Mouse (Mus musculus) olfactory bulb, adult 2 months (tissue): ENCODE results near the gene Bcorl1. TPM values are rescaled to one million over a fixed set of nuclear protein-coding genes. Genes with fewer than 3 reads are reported as not detected.
A peak's percentile ranks its signal among the peaks of the same experiment; 100 is the strongest.

Source experiments
- H3K27ac ChIP-seq: fragments of 200-500 bp; 2 replicates; pipeline ENCODE4 v1.5.1; 2012; ENCODE audit warnings: low read depth, low read length; ENCODE audit not compliant: insufficient read depth
- H3K4me1 ChIP-seq: fragments of 200-500 bp; 2 replicates; pipeline ENCODE4 v1.6.1; 2012; ENCODE audit warnings: low read length; ENCODE audit not compliant: control insufficient read depth, insufficient read depth
- H3K4me3 ChIP-seq: fragments of 200-500 bp; 2 replicates; pipeline ENCODE4 v1.5.1; 2012; ENCODE audit warnings: mild to moderate bottlenecking, low read depth, low read length, moderate library complexity; ENCODE audit not compliant: insufficient read depth
- CTCF ChIP-seq: fragments of 200-500 bp; IDR thresholded peaks from 2 replicates; pipeline ENCODE4 v1.5.1; 2012; ENCODE audit warnings: low read depth, mild to moderate bottlenecking, low read length, moderate library complexity; ENCODE audit not compliant: insufficient read depth
- POLR2A ChIP-seq: fragments of 200-500 bp; IDR thresholded peaks from 2 replicates; pipeline ENCODE4 v1.6.1; 2012; ENCODE audit warnings: mild to moderate bottlenecking, low read depth, low read length, moderate library complexity; ENCODE audit not compliant: insufficient read depth
- WGBS: fragments of 180-500 bp; shearing (Covaris S2); methylation state at CpG from one replicate; pipeline ENCODE4 v1.1.7; 2018; 5-methylcytosine and 5-hydroxymethylcytosine counted together
- polyA plus RNA-seq: library from polyadenylated mRNA; stranded (reverse); fragments of >200 nt; gene quantifications from 2 replicates; pipeline ENCODE4 v1.2.4, GENCODE M21; 2012; ENCODE audit warnings: low replicate concordance; ENCODE audit not compliant: missing spikeins, insufficient read depth, insufficient read length

The Bcorl1 gene
- polyA plus RNA-seq, 1 experiment = not detected

DNA sequence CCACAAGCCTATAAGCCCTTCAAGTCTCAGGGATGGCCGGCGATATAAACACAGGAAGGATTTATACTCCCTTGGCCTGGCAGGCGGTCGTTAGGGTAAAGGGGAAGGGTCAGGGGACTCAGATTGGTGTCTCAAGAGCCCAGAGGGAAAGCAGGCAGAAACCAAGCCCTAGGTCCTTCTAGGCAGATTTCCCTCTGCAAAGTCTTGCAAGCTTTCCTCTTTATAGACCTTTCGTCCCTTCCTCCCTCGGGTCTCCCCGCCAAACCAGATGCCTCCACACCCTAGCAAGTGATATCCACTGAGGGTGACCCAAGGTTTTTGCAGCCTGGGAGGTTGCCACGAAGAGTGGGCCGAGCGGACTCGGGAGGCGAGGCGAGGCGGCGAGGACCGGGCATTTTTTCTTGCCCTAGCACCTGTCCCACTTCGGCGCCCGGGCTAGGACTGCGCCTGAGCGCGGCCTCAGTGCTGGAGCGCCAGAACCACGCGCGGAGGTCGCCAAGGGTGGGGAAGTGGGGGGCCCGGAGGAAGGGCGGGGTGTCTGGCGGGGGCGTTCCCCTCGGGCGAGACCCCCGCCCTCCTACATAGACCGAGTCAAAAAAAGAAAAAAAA is 613 bp upstream of the Bcorl1 start:
- peaks cover 8% of the 10 kb centered on the region; the same call in 1 of the 2 replicates for H3K4me1 ChIP-seq
- 26% methylated on average over 34 of the region's 35 CpGs for WGBS
- TF ChIP-seq CTCF (no peak), POLR2A (no peak)
- H3K4me3 ChIP-seq = peak overlapping the region; percentile 63
- no peak overlapping the region for H3K27ac ChIP-seq

DNA sequence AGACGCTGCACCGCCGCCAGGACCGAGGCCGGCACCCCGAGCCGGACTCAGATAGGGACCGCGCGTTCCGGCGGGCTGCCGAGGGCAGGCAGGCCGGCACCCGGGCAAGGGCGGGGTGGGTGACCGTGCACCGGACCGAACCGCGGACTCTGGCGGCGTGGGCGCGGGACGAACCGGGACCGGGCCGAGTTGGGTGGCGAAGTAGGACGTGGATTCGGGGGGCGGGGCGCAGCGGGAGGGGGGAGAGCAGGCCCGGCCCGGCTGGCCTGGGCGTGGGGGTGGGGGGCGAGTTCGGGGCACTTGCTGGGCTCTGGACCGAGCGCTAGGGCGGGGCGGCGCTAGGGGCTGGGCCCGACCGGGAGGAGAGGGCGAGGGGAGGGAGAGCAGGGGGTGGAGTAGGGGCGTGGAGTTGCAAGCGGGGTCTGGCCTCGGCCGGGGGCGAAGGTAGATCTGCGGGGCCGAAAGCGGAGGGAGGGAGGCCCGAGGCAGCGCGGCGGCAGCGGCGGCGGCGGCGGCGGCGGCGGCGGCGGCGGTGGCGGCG is 533 bp downstream of the Bcorl1 start:
- WGBS = 28% methylated on average over 59 of the region's 73 CpGs
- Histone ChIP-seq H3K4me3 (peak overlapping the region; percentile 63), H3K4me1 (peaks cover 13% of the 10 kb centered on the region; the same call in 1 of the 2 replicates), H3K27ac (no peak overlapping the region)
- TF ChIP-seq POLR2A (no peak), CTCF (no peak)

- TF ChIP-seq CTCF (no peak), POLR2A (no peak)
- H3K4me3 ChIP-seq = peak overlapping the region; percentile 54
- 22% methylated on average over 16 of the region's 16 CpGs for WGBS
- no peak overlapping the region for H3K27ac ChIP-seq
- peaks cover 13% of the 10 kb centered on the region; the same call in 1 of the 2 replicates for H3K4me1 ChIP-seq
Measured at GRCm38 (mm10) chrX:48342731-48343130, 1.6 kb downstream of the Bcorl1 start.

DNA sequence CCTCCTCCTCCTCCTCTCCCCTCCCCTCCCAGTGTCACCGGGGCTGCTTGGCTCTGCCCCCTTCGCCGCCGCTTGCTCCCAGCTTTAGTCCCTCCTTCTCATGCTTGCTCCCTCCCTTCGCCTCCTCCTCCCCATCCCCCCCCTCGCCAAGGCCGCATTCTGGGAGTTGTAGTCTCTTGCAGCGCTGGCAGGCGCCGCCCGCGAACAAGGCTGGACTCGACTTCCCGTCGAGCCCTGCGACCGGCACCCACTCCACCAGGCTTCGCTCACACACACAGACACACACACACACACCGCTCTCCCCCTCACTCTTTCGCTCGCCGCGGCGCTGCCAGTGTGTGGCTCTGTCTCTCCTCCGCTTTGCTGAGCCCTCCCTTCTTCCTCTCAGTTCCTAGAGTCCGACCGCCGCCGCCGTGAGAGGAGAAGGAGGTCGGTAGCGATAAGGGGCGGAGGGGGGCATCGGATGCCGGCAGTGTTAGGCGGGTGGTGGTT is 2.3 kb downstream of the Bcorl1 start:
- no peak overlapping the region; the same call in 1 of the 2 replicates for H3K27ac ChIP-seq

GRCm38 (mm10) chrX:48343966-48344642 is 2.9 kb downstream of the Bcorl1 start:
- peak overlapping the region; percentile 27; the same call in 1 of the 2 replicates for H3K27ac ChIP-seq
- TF ChIP-seq CTCF = no peak
- H3K4me3 ChIP-seq = peak overlapping the region; percentile 94
- H3K4me1 ChIP-seq = peaks cover 13% of the 10 kb centered on the region; the same call in 1 of the 2 replicates
- 18% methylated on average over 30 of the region's 30 CpGs for WGBS

More for the DNA sequence above, 2.3 kb downstream of the Bcorl1 start:
- H3K4me3 ChIP-seq = peak overlapping the region; percentile 94
- TF ChIP-seq POLR2A = peak; percentile 76; the same call in 1 of the 2 replicates
- no peak for TF ChIP-seq CTCF
- WGBS = 11% methylated on average over 35 of the region's 36 CpGs
- H3K4me1 ChIP-seq = peaks cover 13% of the 10 kb centered on the region; the same call in 1 of the 2 replicates

DNA sequence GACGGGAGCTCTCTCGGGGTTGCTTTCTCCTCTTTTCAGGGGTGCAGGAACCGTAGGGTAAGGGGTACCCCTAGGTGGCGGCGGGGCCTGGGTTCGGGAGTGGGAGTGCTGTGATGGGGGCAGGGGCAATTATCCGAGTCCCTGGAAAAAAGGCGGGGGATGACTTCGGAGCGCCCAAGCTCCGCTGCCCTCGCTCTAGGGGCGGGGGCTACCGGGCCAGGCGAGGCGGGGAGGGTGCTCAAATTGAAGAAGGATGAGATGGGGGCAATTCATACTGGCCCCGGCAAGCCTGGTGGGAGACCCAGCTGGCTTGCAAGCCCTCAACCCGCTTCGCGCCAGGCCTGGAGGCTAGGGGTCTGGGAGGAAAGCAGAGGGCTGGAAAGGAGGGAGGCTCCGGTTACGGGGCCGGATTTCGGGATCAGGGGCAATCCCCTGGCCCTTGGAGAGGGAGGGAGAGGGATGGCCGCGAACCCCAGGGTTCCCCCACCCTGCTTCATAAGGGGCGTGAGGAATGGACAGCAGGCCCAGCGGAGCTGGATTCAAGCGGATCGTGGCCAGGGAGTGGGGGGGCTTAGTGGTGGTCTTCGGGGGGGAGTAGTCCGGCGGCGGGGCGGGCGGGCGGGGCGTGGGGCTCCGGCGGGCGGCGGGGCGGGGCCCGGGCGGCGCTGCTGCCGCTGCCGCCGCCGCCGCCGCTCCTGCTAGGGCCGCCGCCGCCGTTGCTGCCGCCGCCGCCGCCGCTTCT is 3.7 kb downstream of the Bcorl1 start:
- H3K4me3 ChIP-seq = peak overlapping the region; percentile 94
- TF ChIP-seq CTCF (no peak), POLR2A (no peak)
- peaks cover 13% of the 10 kb centered on the region; the same call in 1 of the 2 replicates for H3K4me1 ChIP-seq
- WGBS = 14% methylated on average over 47 of the region's 61 CpGs
- no peak overlapping the region for H3K27ac ChIP-seq

- TF ChIP-seq CTCF = no peak
- WGBS = 14% methylated on average over 40 of the region's 45 CpGs
- no peak overlapping the region for H3K27ac ChIP-seq
- H3K4me1 ChIP-seq = peaks cover 13% of the 10 kb centered on the region; the same call in 1 of the 2 replicates
- H3K4me3 ChIP-seq = peak overlapping the region; percentile 94
Measured at GRCm38 (mm10) chrX:48345385-48345932, 4.3 kb downstream of the Bcorl1 start.

GRCm38 (mm10) chrX:48355346-48355745 is 14.2 kb downstream of the Bcorl1 start:
- Histone ChIP-seq H3K4me1 (no peaks in the 10 kb centered on the region), H3K4me3 (no peak overlapping the region), H3K27ac (no peak overlapping the region)
- TF ChIP-seq POLR2A (no peak), CTCF (no peak)
- 88% methylated on average over 6 of the region's 6 CpGs for whole genome bisulfite sequencing
